Mouse (Mus musculus) embryonic facial prominence, embryonic 12.5 days (tissue): Measurements from ENCODE around the gene Cela3a. TPM values are rescaled to one million over a fixed set of nuclear protein-coding genes. Genes with fewer than 3 reads are reported as not detected.

Experiments used
- ATAC-seq: fragments of 200-750 bp; cut with Nextera tagmentation; 2 replicates; pipeline ENCODE4 v1.8.0; 2017; ENCODE audit not compliant: insufficient number of reproducible peaks, insufficient read depth, low FRiP score, low TSS enrichment
- H3K27ac ChIP-seq: fragments of 300-500 bp; sonication (generic); 2 replicates; pipeline ENCODE4 v1.5.1; 2016; ENCODE audit warnings: mild to moderate bottlenecking
- H3K27me3 ChIP-seq: fragments of 300-500 bp; sonication (generic); 2 replicates; pipeline ENCODE4 v1.6.1; 2016; ENCODE audit warnings: mild to moderate bottlenecking, moderate library complexity
- H3K36me3 ChIP-seq: fragments of 300-500 bp; sonication (generic); 2 replicates; pipeline ENCODE4 v1.6.1; 2016; ENCODE audit warnings: mild to moderate bottlenecking
- H3K4me1 ChIP-seq: fragments of 300-500 bp; sonication (generic); 2 replicates; pipeline ENCODE4 v1.6.1; 2016
- H3K4me2 ChIP-seq: fragments of 300-500 bp; sonication (generic); replicated peaks from 2 replicates; pipeline ENCODE4 v1.6.1; 2016; ENCODE audit warnings: mild to moderate bottlenecking, moderate library complexity
- H3K4me3 ChIP-seq: fragments of 300-500 bp; sonication (generic); 2 replicates; pipeline ENCODE4 v1.5.1; 2016; ENCODE audit warnings: mild to moderate bottlenecking
- H3K9ac ChIP-seq: fragments of 300-500 bp; sonication (generic); 2 replicates; pipeline ENCODE4 v1.6.1; 2016; ENCODE audit warnings: mild to moderate bottlenecking, moderate library complexity
- H3K9me3 ChIP-seq: fragments of 300-500 bp; sonication (generic); 2 replicates; pipeline ENCODE4 v1.6.1; 2016; ENCODE audit warnings: mild to moderate bottlenecking, moderate library complexity
- WGBS: fragments of 180-500 bp; shearing (Covaris S2); methylation state at CpG from one replicate; pipeline ENCODE4 v1.1.7; 2016; 5-methylcytosine and 5-hydroxymethylcytosine counted together
- polyA plus RNA-seq: library from polyadenylated mRNA; unstranded; fragments of >200 nt; fragmentation: Nextera tagmentation; extraction: Ambion mirVana; gene quantifications from 2 replicates; pipeline ENCODE4 v1.2.1, GENCODE M21; 2016

Cela3a gene
- polyA plus RNA-seq, 1 experiment from 2014 or later, result not detected

DNA sequence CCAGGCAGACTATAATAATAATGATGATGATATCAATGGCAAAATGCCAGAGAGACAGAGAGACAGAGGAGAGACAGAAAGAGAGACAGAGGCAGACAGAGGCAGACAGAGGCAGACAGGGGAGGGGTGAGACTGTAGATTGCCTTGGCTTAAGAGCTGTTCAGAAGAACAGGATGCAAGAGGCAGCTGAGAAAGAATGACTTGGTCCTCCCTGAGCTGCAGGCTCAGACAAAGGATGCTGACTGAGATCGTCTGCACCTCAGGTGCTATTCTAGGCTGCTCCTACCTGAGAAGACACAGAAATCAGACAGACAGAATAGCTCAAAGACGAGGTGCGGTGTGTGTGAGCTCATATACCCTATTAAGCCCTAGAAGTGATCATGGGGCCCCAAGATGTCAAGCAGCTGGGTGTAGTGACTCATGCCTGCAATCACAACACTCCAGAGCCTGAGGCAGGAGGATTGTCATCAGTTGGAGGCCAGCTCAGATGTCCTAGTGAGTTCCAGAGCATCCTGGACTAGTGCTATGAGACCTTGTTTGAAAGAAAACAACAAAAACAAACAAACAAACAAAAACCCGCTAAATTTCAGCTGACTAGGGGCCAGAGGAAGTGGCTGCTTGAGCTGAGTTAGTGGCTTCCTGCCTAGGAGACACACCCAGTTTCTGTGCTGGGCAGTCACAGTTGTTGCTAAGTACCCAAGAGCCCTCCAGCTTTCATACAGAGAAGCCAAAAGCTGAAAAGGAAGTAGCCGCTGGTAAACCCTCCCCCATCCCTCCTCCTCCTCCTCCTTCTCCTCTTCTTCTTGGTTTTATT, 42.1 kb downstream of the Cela3a start:
- Histone ChIP-seq H3K9me3 (no peaks in the 10 kb centered on the region), H3K36me3 (no peaks in the 10 kb centered on the region), H3K4me1 (peaks cover 15% of the 10 kb centered on the region), H3K4me2 (no peak overlapping the region), H3K9ac (no peak overlapping the region), H3K4me3 (no peak overlapping the region), H3K27me3 (no peaks in the 10 kb centered on the region), H3K27ac (0 out of 2 replicates have a peak overlapping the region, but pooled peaks have one; percentile 8)
- ATAC-seq, result no peak
- WGBS, result 34% methylated on average over 5 of the region's 5 CpGs

DNA sequence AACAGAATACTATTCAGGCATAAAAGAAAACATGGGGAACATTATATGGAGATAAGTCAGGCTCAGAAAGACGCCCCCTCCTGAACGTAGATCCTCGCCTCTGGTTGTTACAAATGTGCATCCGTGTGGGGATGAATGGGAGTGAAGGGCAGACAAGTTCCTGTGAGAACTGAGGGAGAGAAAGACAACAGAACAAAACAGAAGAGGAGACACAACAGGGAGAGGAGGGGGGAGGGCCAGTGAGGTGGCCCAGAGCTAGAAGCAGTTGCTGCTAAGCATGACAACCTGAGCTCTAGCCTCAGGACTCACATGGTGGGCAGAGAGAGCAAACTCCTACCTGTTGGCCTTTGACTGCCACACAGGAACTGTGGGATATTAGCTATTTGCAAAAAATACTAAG, 43.5 kb downstream of the Cela3a start:
- Histone ChIP-seq H3K4me2 (no peak overlapping the region), H3K4me3 (no peak overlapping the region), H3K36me3 (no peaks in the 10 kb centered on the region), H3K27me3 (no peaks in the 10 kb centered on the region), H3K27ac (no peak overlapping the region), H3K9me3 (no peaks in the 10 kb centered on the region), H3K4me1 (peaks cover 15% of the 10 kb centered on the region), H3K9ac (no peak overlapping the region)
- no peak for ATAC-seq
- WGBS, result 86% methylated on average over 4 of the region's 4 CpGs

DNA sequence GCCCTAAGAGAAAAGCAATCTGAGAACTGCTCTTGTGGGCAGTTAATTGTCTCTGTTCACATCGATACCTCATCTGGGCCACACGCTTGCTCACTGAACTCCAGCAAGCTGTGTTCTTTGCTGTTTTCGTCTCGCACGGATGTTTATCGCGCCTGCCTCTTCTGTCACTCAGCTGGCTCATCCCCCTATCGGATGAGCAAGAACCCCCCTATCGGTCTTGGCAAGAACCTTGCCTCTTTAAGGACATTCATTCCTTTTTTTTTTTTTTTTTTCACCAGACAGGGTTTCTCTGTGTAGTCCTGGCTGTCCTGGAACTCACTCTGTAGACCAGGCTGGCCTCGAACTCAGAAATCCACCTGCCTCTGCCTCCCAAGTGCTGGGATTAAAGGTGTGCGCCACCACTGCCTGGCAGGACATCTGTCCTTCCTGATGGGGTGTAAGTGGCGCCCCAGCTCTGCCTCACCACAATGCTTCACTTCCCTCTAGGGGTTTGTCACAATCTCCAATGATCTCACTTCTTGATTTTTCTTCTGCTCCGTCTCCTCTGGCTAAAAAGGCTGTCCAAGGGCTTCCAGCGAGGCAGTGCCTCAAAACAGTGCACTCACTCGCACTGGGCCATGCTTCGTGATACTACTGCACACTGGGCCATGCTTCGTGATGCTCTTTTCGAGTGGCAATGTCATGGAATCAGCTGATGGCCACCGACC, 44.1 kb downstream of the Cela3a start:
- no peak overlapping the region for H3K4me2 ChIP-seq
- no peak overlapping the region for H3K27ac ChIP-seq
- WGBS, result 81% methylated on average over 19 of the region's 19 CpGs
- no peaks in the 10 kb centered on the region for H3K36me3 ChIP-seq
- no peak for ATAC-seq
- H3K27me3 ChIP-seq, result no peaks in the 10 kb centered on the region
- H3K9me3 ChIP-seq, result no peaks in the 10 kb centered on the region
- H3K4me3 ChIP-seq, result no peak overlapping the region
- no peak overlapping the region for H3K9ac ChIP-seq
- H3K4me1 ChIP-seq, result peaks cover 14% of the 10 kb centered on the region

DNA sequence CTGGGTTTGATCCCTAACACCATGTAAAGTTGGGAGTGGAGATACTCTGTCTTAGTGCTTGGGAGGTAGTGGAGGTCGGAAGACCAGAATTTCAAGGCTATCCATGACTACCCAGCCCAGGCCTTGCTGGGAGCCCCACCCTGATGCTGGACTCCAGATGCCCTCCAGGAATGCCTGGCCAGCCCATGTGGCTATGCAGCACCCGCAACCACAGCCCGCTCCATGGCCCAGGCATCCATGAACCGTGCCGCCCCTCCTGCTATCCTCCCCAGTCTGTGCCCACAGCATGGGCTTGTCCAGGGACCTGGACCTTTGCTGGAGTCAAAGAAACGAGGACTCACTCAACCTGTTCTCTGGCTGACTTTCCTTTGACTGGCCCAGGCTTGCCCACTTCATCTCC, 44.8 kb downstream of the Cela3a start:
- no peaks in the 10 kb centered on the region for H3K36me3 ChIP-seq
- WGBS, result 89% methylated on average over 6 of the region's 6 CpGs
- H3K4me3 ChIP-seq, result no peak overlapping the region
- no peak overlapping the region for H3K4me2 ChIP-seq
- no peak overlapping the region for H3K9ac ChIP-seq
- H3K4me1 ChIP-seq, result peaks cover 9% of the 10 kb centered on the region
- H3K27me3 ChIP-seq, result no peaks in the 10 kb centered on the region
- no peaks in the 10 kb centered on the region for H3K9me3 ChIP-seq
- H3K27ac ChIP-seq, result no peak overlapping the region
- ATAC-seq, result no peak

DNA sequence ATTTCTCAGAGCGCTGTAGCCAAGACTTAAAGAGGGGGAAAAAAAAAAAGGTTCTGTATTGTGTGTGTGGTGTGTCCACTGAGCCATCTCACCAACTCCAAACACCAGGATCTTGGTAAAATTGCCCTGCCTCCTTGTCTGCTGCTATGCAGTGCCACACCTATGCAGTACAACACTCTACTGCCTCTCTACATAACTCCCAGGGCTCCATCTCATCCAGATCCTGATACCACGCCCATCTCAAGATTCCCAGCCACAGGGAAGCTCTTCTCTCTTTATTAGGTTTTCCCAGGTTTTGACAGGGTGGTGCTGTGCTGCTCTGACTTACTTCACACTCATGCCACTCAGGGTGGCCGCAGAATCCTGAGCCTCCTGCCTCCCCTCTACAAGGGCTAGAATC, 48.6 kb downstream of the Cela3a start:
- no peaks in the 10 kb centered on the region for H3K36me3 ChIP-seq
- 0 out of 2 replicates have a peak, but pooled peaks cover 3% of the 10 kb centered on the region for H3K27me3 ChIP-seq
- no peak overlapping the region for H3K4me3 ChIP-seq
- no peaks in the 10 kb centered on the region for H3K9me3 ChIP-seq
- WGBS, result 73% methylated on average over 3 of the region's 3 CpGs
- H3K27ac ChIP-seq, result no peak overlapping the region
- H3K4me1 ChIP-seq, result peaks cover 4% of the 10 kb centered on the region; the same call in 1 of the 2 replicates
- ATAC-seq, result no peak
- no peak overlapping the region for H3K9ac ChIP-seq
- H3K4me2 ChIP-seq, result no peak overlapping the region

DNA sequence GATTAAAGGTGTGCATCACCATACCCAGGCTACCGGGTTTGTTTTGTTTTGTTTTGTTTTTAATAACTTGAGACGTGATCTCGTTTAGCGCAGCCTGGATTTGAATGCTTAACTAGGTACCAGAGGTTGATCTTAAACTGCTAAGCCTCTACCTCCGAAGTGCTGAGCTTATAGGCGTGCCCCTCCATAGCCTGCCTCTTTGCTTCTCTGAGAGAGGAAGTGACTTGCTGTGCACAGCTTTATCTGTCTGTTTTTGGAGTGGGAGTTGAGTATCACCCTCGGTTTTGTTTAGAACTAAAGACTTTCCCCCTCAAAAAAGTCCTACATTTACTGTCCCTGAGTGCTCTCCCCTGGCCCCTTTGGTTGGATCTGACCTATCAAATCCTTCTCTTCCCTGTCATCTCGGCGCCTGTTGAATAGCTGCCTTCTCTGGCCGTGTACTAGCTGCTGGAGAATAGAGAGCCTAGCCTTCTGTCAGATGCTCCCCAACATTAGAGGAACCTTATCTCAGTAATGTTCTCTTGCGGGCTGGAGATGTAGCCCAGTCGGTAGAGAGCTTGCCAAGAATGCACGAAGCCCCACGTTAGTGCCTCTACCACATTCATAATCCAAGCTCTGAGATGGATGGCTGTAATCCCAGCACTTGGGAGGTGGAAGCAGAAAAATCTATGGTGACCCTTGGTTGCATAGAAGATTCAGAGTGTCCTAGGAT, 51.1 kb downstream of the Cela3a start:
- H3K4me1 ChIP-seq, result peaks cover 22% of the 10 kb centered on the region; the same call in 1 of the 2 replicates
- H3K4me3 ChIP-seq, result no peak overlapping the region
- 0 out of 2 replicates have a peak, but pooled peaks cover 3% of the 10 kb centered on the region for H3K27me3 ChIP-seq
- no peaks in the 10 kb centered on the region for H3K36me3 ChIP-seq
- peak overlapping the region; percentile 79; the same call in 1 of the 2 replicates for H3K4me2 ChIP-seq
- ATAC-seq, result no peak
- no peak overlapping the region for H3K9ac ChIP-seq
- no peaks in the 10 kb centered on the region for H3K9me3 ChIP-seq
- WGBS, result 64% methylated on average over 14 of the region's 14 CpGs
- no peak overlapping the region for H3K27ac ChIP-seq

DNA sequence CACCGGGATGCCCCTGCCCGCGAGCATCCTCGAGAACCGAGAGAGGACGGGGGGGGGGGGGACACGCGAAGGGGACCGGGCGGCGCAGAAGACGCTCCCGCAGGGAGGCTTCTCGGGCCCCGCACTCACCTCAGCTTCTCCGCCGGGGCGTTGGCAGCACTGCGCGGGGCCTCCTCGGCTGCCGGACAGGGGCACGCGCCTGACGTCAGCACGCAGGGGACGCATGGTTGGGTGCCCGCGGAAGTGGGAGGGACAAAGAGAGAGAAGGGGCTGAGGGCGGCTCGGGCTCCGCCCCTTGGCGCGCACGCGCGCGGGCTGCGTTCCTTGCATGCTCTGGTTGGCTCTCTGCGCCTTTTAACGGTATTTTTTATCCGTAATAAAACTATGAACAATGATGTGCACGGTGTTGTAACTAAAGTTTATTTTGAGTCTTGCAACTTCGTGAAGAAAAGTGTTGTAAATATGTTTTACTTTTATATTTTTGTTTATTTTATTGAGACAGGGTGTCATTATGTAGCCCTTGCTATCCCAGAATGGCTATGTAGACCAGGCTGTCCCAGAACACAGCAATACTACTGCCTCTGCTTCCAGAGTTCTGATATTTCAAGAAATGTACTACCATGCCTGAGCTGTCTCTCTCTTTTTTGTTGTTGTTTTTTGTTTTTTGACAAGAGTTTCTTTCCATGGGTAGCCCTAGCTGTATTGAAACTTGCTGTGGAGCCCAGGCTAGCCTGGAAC, 51.9 kb downstream of the Cela3a start, which contains the start of gene Cdc42:
Gene Cdc42, minus strand, starts transcription at position 204 of the 738 bp plus-strand sequence.
- H3K4me3 ChIP-seq, result peak within 1 kb of the TSS; percentile 97
- peak within 1 kb of the TSS; percentile 79 for H3K4me2 ChIP-seq
- H3K9ac ChIP-seq, result peak within 1 kb of the TSS; percentile 98
- peak within 1 kb of the TSS; percentile 95 for H3K27ac ChIP-seq
- no peaks in the 10 kb centered on the region for H3K9me3 ChIP-seq
- H3K4me1 ChIP-seq, result peaks cover 30% of the 10 kb centered on the region; the same call in 1 of the 2 replicates
- H3K36me3 ChIP-seq, result no peaks in the 10 kb centered on the region
- H3K27me3 ChIP-seq, result 0 out of 2 replicates have a peak, but pooled peaks cover 3% of the 10 kb centered on the region
- under 1% methylated on average over 31 of the region's 44 CpGs for WGBS
- ATAC-seq, result peak; percentile 94

DNA sequence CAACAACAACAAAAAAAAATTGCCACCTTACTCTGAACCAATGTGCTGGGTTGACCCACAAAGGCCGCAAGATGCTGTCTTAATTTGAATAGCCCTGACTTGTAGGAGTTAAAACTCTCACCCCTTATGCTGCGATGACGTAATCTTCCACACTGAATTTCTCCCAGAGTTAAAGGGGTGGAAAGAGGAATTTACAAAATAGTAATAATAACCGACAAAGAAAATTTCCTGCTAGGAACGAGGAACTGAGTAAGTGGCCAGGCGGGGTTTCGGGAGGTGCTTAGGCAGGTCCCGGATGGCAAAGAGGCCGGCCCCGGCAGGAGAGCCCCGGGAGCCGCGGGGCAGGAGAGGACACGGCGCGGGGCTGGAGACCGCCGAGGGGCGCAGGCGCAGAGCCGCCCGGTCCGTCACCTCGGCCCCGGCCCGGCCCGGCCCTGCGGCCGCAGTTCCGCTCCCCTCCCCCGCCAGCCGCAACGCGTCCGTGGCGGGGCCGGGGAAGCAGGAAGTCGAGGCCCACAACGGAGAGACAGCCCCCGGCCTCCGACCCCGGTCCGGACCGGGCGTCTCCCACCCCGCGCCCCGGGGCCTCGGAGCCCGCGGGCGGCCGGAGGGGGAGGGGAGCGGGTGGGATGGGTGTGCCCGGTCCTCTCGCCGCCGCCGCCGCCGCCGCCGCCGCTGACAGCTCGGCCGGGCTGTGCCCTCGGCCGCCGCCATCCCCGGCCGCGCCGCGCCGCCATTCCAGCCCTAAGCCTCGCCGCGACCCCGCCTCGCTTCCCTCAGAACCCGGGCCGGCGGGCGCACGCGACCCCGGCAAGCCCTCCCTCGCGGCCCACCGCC, 52.7 kb downstream of the Cela3a start:
- H3K4me3 ChIP-seq, result peak overlapping the region; percentile 97
- peak overlapping the region; percentile 95 for H3K27ac ChIP-seq
- 0 out of 2 replicates have a peak, but pooled peaks cover 3% of the 10 kb centered on the region for H3K27me3 ChIP-seq
- WGBS, result under 1% methylated on average over 56 of the region's 90 CpGs
- H3K4me1 ChIP-seq, result peaks cover 30% of the 10 kb centered on the region; the same call in 1 of the 2 replicates
- peak; percentile 71 for ATAC-seq
- H3K4me2 ChIP-seq, result peak overlapping the region; percentile 79
- no peaks in the 10 kb centered on the region for H3K36me3 ChIP-seq
- no peaks in the 10 kb centered on the region for H3K9me3 ChIP-seq
- peak overlapping the region; percentile 98 for H3K9ac ChIP-seq
